In the genomic region with DNA sequence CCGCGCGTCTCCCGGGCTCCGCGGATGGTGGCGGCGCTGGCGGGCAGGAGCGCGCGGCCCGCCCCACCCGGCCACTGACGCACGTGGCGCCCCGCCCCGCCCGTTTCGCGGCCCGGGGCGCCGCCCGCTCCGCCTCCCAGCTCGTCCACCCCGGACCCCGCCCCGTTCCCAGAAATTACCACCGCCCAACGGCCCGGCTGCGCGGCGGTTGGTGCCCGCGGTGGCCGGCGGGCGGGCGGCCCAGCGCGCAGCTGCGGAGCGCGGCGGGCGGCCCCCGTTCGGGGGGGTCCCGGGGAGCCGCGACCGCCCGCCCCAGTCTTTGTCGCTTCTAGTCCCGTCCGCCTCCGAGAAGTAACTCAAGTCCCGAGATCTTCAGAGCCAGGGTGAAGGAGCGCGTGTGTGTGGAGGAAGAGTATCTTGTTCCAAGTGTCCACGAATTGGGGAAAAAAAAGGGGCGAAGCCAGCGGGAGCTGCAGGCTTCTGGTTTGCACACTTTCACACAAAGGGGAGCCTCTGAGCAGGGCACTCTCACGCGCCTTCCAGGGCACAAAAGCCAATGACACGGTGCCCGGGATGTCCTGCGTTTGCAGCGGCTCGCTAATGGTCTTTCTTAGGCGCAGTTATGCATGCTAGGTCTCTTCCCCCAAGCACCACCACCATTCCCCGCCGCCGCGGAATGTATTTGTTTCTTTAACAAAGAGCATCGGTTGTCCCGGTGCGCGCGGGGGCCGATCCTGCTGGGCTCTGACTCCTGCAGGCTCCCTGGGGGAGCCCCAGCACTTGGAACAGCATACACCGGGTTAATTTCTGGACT, we compare ENCODE assay signal across 8 mouse cellular contexts. TPM values are rescaled to one million over a fixed set of nuclear protein-coding genes. Genes with fewer than 3 reads are reported as not detected.
DNase-seq lines count a peak whose midpoint lies in the region; ATAC-seq lines count a peak whose summit lies in the region.

No protein-coding gene starts in this region.

- H3K27ac ChIP-seq in hindbrain, embryonic 10.5 days = peak overlapping the region; percentile 99

- peaks cover 23% of the 10 kb centered on the region for H3K4me1 ChIP-seq in hindbrain, embryonic 10.5 days (replicated peaks)

- WGBS in hindbrain, embryonic 10.5 days = under 1% methylated on average over 86 of the region's 86 CpGs

- H3K36me3 ChIP-seq in hindbrain, embryonic 10.5 days = no peaks in the 10 kb centered on the region

- peaks cover 6% of the 10 kb centered on the region; the same call in 1 of the 2 replicates for H3K9me3 ChIP-seq in hindbrain, embryonic 10.5 days

- H3K4me3 ChIP-seq in hindbrain, embryonic 10.5 days = peak overlapping the region; percentile 97

- no peaks in the 10 kb centered on the region for H3K27me3 ChIP-seq in hindbrain, embryonic 10.5 days (ENCODE audit: insufficient read depth, poor library complexity, severe bottlenecking)

- peak; percentile 94 for DNase-seq in MN1 (ENCODE audit: low spot score)
- DNase-seq in cerebellum, adult 8-10 months = peak; percentile 81
- DNase-seq in hindbrain, embryonic 10.5 days (ENCODE audit: low spot score) = peak; percentile 87
- DNase-seq in layer of hippocampus, postnatal 14 days (ENCODE audit: low spot score in 2 of 2) = peak; percentile 68 to 80
- DNase-seq in lung, postnatal 10 days = peak; percentile 93
- DNase-seq in ovary, postnatal 36 days (ENCODE audit: low spot score) = peak; percentile 92
- DNase-seq in thymus, postnatal 14 days = peak; percentile 81

- peak; percentile 64 for ATAC-seq in frontal cortex, adult (ENCODE audit: low TSS enrichment)

RNA-seq across cellular contexts. Expression of a gene that starts 1.0 kb away (rescaled TPM):
- polyA plus RNA-seq in hindbrain, embryonic 10.5 days (2016; fragmentation: Nextera tagmentation; extraction: Ambion mirVana) = 35.4 and 40.5 TPM in 2 replicates
- total RNA-seq in layer of hippocampus, postnatal 14 days (2021) = 10 to 100 TPM; 33.6 to 39.0 TPM

RNA-seq across cellular contexts. Expression of a gene that starts 55.1 kb away (rescaled TPM):
- polyA plus RNA-seq in hindbrain, embryonic 10.5 days (2016; fragmentation: Nextera tagmentation; extraction: Ambion mirVana) = 7.5 and 11.8 TPM in 2 replicates
- total RNA-seq in layer of hippocampus, postnatal 14 days (2021) = not detected

Comparison
In these comparisons a context has a peak if more than half of its experiments do, and no peak if none do; other contexts are left out.
1. Peak in every context shown above with its lines: DNase-seq, ATAC-seq, H3K4me3 ChIP-seq and H3K27ac ChIP-seq.